Mouse (Mus musculus): ENCODE measurements around the gene Hrc. TPM values are rescaled to one million over a fixed set of nuclear protein-coding genes. Genes with fewer than 3 reads are reported as not detected.

Hrc gene
- polyA plus RNA-seq, 1 experiment from 2014 or later = 26.6 TPM

GRCm38 (mm10) chr7:45325800-45326199 is 9.3 kb upstream of the Hrc start:
- Histone ChIP-seq H3K9ac (ENCODE audit: low read length) (no peak overlapping the region), H3K27ac (ENCODE audit: low read length) (no peak overlapping the region), H3K4me2 (ENCODE audit: low read depth, low read length) (no peak overlapping the region), H3K4me3 (ENCODE audit: low read length) (no peak overlapping the region), H3K9me3 (replicated peaks; ENCODE audit: control insufficient read depth, low read length) (peaks cover 3% of the 10 kb centered on the region; the same call in 1 of the 2 replicates), H3K4me1 (ENCODE audit: control insufficient read depth, insufficient read depth, low read length) (peaks cover 6% of the 10 kb centered on the region; the same call in 1 of the 2 replicates), H3K27me3 (ENCODE audit: control insufficient read depth, insufficient read depth, low read length) (no peaks in the 10 kb centered on the region), H3K36me3 (ENCODE audit: control insufficient read depth, insufficient read depth) (peaks cover 35% of the 10 kb centered on the region)
- no peak for ATAC-seq (replicated peaks; ENCODE audit: extremely low read depth, insufficient read depth, low FRiP score)

GRCm38 (mm10) chr7:45328841-45329475 is 6.1 kb upstream of the Hrc start:
- peaks cover 15% of the 10 kb centered on the region for H3K4me1 ChIP-seq (ENCODE audit: control insufficient read depth, insufficient read depth, low read length)
- peak overlapping the region; percentile 88 for H3K27ac ChIP-seq (ENCODE audit: low read length)
- no peak overlapping the region for H3K4me3 ChIP-seq (ENCODE audit: low read length)
- peak overlapping the region; percentile 34 for H3K9ac ChIP-seq (ENCODE audit: low read length)
- H3K36me3 ChIP-seq (ENCODE audit: control insufficient read depth, insufficient read depth) = peaks cover 18% of the 10 kb centered on the region
- no peak overlapping the region for H3K4me2 ChIP-seq (ENCODE audit: low read depth, low read length)
- no peaks in the 10 kb centered on the region for H3K27me3 ChIP-seq (ENCODE audit: control insufficient read depth, insufficient read depth, low read length)
- H3K9me3 ChIP-seq (replicated peaks; ENCODE audit: control insufficient read depth, low read length) = peaks cover 3% of the 10 kb centered on the region; the same call in 1 of the 2 replicates
- ATAC-seq (replicated peaks; ENCODE audit: extremely low read depth, insufficient read depth, low FRiP score) = 0 out of 2 replicates have a peak, but pooled peaks have one; percentile 28
- 63% methylated on average over 13 of the region's 13 CpGs for WGBS

GRCm38 (mm10) chr7:45331502-45331901 is 3.6 kb upstream of the Hrc start:
- H3K4me2 ChIP-seq (ENCODE audit: low read depth, low read length) = no peak overlapping the region
- no peak overlapping the region for H3K27ac ChIP-seq (ENCODE audit: low read length)
- no peaks in the 10 kb centered on the region for H3K36me3 ChIP-seq (ENCODE audit: control insufficient read depth, insufficient read depth)
- no peak overlapping the region for H3K9ac ChIP-seq (ENCODE audit: low read length)
- ATAC-seq (replicated peaks; ENCODE audit: extremely low read depth, insufficient read depth, low FRiP score) = no peak
- H3K27me3 ChIP-seq (ENCODE audit: control insufficient read depth, insufficient read depth, low read length) = no peaks in the 10 kb centered on the region
- WGBS = 67% methylated on average over 6 of the region's 6 CpGs
- H3K4me1 ChIP-seq (ENCODE audit: control insufficient read depth, insufficient read depth, low read length) = peaks cover 32% of the 10 kb centered on the region
- no peak overlapping the region for H3K4me3 ChIP-seq (ENCODE audit: low read length)
- no peaks in the 10 kb centered on the region for H3K9me3 ChIP-seq (replicated peaks; ENCODE audit: control insufficient read depth, low read length)

DNA sequence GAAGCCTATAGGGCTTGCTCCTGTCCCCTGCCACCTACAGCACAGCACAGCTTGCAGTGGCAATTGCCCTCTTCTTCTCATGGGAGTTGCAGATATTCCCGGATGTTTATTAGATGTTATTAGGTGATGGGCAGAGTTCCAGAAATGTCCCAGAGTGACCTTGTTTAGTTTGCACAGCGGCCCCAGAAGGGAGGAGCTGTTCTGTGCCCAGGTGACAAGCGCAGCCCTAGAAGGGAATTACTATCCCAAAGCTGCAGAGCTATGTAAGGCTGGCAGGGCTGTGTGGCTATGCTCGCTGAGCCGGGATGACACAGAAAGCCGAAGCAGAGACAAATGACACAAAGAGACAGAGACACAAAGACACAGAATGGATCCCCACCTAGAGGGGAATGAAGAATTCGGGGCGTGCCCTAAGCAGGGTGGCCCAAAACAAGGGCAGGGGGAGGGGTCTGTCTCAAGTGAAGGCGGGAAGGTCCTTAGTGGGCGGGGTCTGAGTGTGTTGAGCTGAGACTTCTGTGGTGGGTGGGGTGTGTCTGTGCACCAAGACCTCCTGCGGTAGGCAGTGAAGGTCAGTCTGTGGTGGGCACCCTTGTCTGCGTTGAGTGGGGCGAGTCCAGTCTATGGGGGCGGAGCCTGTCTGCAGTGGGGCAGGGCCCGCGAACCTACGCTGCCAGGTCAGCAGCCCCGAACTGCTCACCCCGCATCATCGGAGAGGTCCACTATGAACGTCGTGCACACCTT is 2.2 kb upstream of the Hrc start:
- peak overlapping the region; percentile 90 for H3K4me2 ChIP-seq (ENCODE audit: low read depth, low read length)
- H3K4me3 ChIP-seq (ENCODE audit: low read length) = peak overlapping the region; percentile 86
- H3K9me3 ChIP-seq (replicated peaks; ENCODE audit: control insufficient read depth, low read length) = no peaks in the 10 kb centered on the region
- peak overlapping the region; percentile 91 for H3K9ac ChIP-seq (ENCODE audit: low read length)
- peaks cover 37% of the 10 kb centered on the region for H3K4me1 ChIP-seq (ENCODE audit: control insufficient read depth, insufficient read depth, low read length)
- ATAC-seq (replicated peaks; ENCODE audit: extremely low read depth, insufficient read depth, low FRiP score) = peak; percentile 45
- no peaks in the 10 kb centered on the region for H3K27me3 ChIP-seq (ENCODE audit: control insufficient read depth, insufficient read depth, low read length)
- peak overlapping the region; percentile 93 for H3K27ac ChIP-seq (ENCODE audit: low read length)
- WGBS = 4% methylated on average over 22 of the region's 22 CpGs
- no peaks in the 10 kb centered on the region for H3K36me3 ChIP-seq (ENCODE audit: control insufficient read depth, insufficient read depth)

DNA sequence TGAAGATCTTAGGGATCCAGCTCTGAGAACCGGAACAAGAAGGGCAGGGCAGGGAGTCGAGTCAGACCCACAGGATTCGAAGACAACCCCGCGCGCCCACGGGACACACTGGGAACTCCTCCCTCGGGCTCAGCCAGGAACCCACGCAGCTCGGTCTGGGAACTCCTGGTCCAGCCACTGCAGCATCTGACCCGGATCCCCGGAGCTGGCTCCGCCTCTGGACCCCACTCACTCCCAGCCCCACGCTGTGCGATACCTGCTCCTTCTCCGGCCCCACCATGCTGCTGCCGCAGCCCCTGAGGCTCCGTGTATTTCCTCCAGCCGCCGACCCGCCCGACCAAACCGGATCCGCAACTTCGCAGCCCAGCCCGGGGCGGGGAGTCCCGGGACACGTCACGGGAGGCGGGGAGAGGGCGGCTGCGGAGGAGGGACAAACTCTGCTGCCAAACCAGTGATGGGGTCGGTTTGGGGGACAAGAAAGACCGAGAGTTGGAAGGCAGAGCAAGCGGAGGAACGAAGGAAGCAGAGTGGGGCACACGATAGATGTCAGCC is 1.6 kb upstream of the Hrc start, which contains the start of gene Trpm4:
Gene Trpm4, minus strand, starts transcription at position 350 of the 552 bp plus-strand sequence.
- no peaks in the 10 kb centered on the region for H3K36me3 ChIP-seq (ENCODE audit: control insufficient read depth, insufficient read depth)
- no peaks in the 10 kb centered on the region for H3K9me3 ChIP-seq (replicated peaks; ENCODE audit: control insufficient read depth, low read length)
- no peaks in the 10 kb centered on the region for H3K27me3 ChIP-seq (ENCODE audit: control insufficient read depth, insufficient read depth, low read length)
- H3K4me1 ChIP-seq (ENCODE audit: control insufficient read depth, insufficient read depth, low read length) = peaks cover 43% of the 10 kb centered on the region
- under 1% methylated on average over 38 of the region's 38 CpGs for WGBS
- H3K9ac ChIP-seq (ENCODE audit: low read length) = peak within 1 kb of the TSS; percentile 91
- H3K27ac ChIP-seq (ENCODE audit: low read length) = peak within 1 kb of the TSS; percentile 93
- peak within 1 kb of the TSS; percentile 90 for H3K4me2 ChIP-seq (ENCODE audit: low read depth, low read length)
- peak; percentile 69 for ATAC-seq (replicated peaks; ENCODE audit: extremely low read depth, insufficient read depth, low FRiP score)
- peak within 1 kb of the TSS; percentile 86 for H3K4me3 ChIP-seq (ENCODE audit: low read length)

DNA sequence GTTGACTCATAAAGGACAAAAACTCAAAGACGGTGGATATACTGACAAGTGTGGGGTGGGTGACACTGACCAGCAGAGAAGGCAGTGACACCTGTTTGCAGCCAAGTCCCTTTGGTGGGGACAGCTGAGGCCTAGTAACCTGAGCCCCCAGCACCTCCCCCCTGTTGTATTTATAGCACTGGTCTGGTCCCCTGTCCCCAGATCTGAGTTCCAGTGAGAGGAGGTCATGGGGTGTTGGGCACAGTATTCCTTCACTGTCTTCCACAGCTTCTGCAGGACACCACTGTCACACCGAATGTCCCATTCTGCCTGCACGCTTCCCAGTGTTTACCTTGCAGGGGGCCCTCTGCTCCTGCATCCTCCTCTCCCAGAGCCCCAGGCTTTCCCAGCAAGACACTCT is 485 bp upstream of the Hrc start:
- peak overlapping the region; percentile 90 for H3K4me2 ChIP-seq (ENCODE audit: low read depth, low read length)
- H3K4me3 ChIP-seq (ENCODE audit: low read length) = peak overlapping the region; percentile 86
- H3K27me3 ChIP-seq (ENCODE audit: control insufficient read depth, insufficient read depth, low read length) = no peaks in the 10 kb centered on the region
- ATAC-seq (replicated peaks; ENCODE audit: extremely low read depth, insufficient read depth, low FRiP score) = peak; percentile 37
- 10% methylated on average over 3 of the region's 3 CpGs for WGBS
- H3K27ac ChIP-seq (ENCODE audit: low read length) = peak overlapping the region; percentile 93
- H3K4me1 ChIP-seq (ENCODE audit: control insufficient read depth, insufficient read depth, low read length) = peaks cover 47% of the 10 kb centered on the region
- peak overlapping the region; percentile 59 for H3K9ac ChIP-seq (ENCODE audit: low read length)
- no peaks in the 10 kb centered on the region for H3K36me3 ChIP-seq (ENCODE audit: control insufficient read depth, insufficient read depth)
- no peaks in the 10 kb centered on the region for H3K9me3 ChIP-seq (replicated peaks; ENCODE audit: control insufficient read depth, low read length)

DNA sequence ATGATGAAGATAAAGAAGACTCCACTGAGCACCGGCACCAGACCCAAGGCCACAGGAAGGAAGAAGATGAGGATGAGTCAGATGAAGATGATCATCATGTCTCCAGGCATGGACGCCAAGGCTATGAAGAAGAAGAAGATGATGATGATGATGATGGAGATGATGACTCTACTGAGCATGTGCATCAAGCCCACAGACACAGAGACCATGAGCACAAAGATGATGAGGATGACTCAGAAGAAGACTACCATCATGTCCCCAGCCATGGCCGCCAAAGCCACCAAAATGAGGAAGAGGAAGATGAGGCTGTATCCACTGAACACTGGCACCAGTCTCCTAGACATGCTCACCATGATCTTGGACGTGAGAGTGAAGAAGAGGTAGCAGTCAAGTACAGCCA is 1.2 kb downstream of the Hrc start:
- no peak overlapping the region for H3K27ac ChIP-seq (ENCODE audit: low read length)
- H3K4me2 ChIP-seq (ENCODE audit: low read depth, low read length) = no peak overlapping the region
- no peak for ATAC-seq (replicated peaks; ENCODE audit: extremely low read depth, insufficient read depth, low FRiP score)
- WGBS = 81% methylated on average over 4 of the region's 4 CpGs
- H3K4me1 ChIP-seq (ENCODE audit: control insufficient read depth, insufficient read depth, low read length) = peaks cover 63% of the 10 kb centered on the region
- H3K9ac ChIP-seq (ENCODE audit: low read length) = no peak overlapping the region
- H3K4me3 ChIP-seq (ENCODE audit: low read length) = no peak overlapping the region
- no peaks in the 10 kb centered on the region for H3K9me3 ChIP-seq (replicated peaks; ENCODE audit: control insufficient read depth, low read length)
- H3K27me3 ChIP-seq (ENCODE audit: control insufficient read depth, insufficient read depth, low read length) = no peaks in the 10 kb centered on the region
- no peaks in the 10 kb centered on the region for H3K36me3 ChIP-seq (ENCODE audit: control insufficient read depth, insufficient read depth)

GRCm38 (mm10) chr7:45337469-45337868 is 2.4 kb downstream of the Hrc start:
- Histone ChIP-seq H3K36me3 (ENCODE audit: control insufficient read depth, insufficient read depth) (no peaks in the 10 kb centered on the region), H3K27me3 (ENCODE audit: control insufficient read depth, insufficient read depth, low read length) (no peaks in the 10 kb centered on the region), H3K9ac (ENCODE audit: low read length) (peak overlapping the region; percentile 59), H3K27ac (ENCODE audit: low read length) (no peak overlapping the region), H3K4me1 (ENCODE audit: control insufficient read depth, insufficient read depth, low read length) (peaks cover 62% of the 10 kb centered on the region), H3K9me3 (replicated peaks; ENCODE audit: control insufficient read depth, low read length) (no peaks in the 10 kb centered on the region), H3K4me3 (ENCODE audit: low read length) (peak overlapping the region; percentile 40), H3K4me2 (ENCODE audit: low read depth, low read length) (peak overlapping the region; percentile 85)
- no peak for ATAC-seq (replicated peaks; ENCODE audit: extremely low read depth, insufficient read depth, low FRiP score)
- 14% methylated on average over 4 of the region's 4 CpGs for WGBS
